Mouse (Mus musculus): Measurements from ENCODE around the gene Prrg4. TPM values are rescaled to one million over a fixed set of nuclear protein-coding genes. Genes with fewer than 3 reads are reported as not detected.
"Not testable (repeated sequence)": the region's sequence is repeated elsewhere in the genome, so short reads cannot be mapped to it uniquely, and the experiment has no call there.

The Prrg4 gene
- polyA plus RNA-seq, 1 experiment, result not detected

DNA sequence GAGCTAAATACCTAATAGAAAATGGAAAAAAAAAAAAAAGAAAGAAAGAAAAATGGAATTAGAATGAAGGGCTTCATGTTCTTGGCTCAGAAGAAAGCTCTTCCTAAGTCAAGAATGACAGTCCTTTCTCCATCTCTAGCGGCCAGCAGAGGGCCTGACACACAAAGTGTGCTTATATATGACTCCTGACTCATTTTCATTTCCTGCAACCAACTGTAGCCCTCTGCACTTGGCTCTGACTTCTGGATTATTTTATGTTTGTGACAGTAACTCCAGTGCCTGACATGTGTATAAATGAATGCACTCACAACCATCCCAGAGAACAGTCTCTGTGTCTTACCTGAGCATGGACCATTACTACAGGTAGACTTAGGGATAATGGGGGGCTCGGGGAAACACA, 2.0 kb downstream of the Prrg4 start:
- Histone ChIP-seq H3K4me3 (replicated peaks) (no peak overlapping the region), H3K9me3 (ENCODE audit: control insufficient read depth, low read length) (no peaks in the 10 kb centered on the region; the same call in 1 of the 2 replicates), H3K36me3 (ENCODE audit: control insufficient read depth) (no peaks in the 10 kb centered on the region), H3K4me1 (ENCODE audit: control insufficient read depth) (peaks cover 6% of the 10 kb centered on the region), H3K27me3 (ENCODE audit: control insufficient read depth) (peaks cover 48% of the 10 kb centered on the region)
- TF ChIP-seq GATA1 (IDR thresholded peaks at IDR 0.05; ENCODE audit: low read length) (no peak), TAL1 (IDR thresholded peaks at IDR 0.05; ENCODE audit: low read length) (no peak)

- Histone ChIP-seq H3K36me3 (ENCODE audit: control insufficient read depth) (no peaks in the 10 kb centered on the region), H3K27me3 (ENCODE audit: control insufficient read depth) (peaks cover 44% of the 10 kb centered on the region), H3K9me3 (ENCODE audit: control insufficient read depth, low read length) (no peaks in the 10 kb centered on the region; the same call in 1 of the 2 replicates), H3K4me3 (replicated peaks) (no peak overlapping the region), H3K4me1 (ENCODE audit: control insufficient read depth) (peaks cover 6% of the 10 kb centered on the region)
- TF ChIP-seq TAL1 (IDR thresholded peaks at IDR 0.05; ENCODE audit: low read length) (no peak), GATA1 (IDR thresholded peaks at IDR 0.05; ENCODE audit: low read length) (no peak)
Observed at GRCm38 (mm10) chr2:104846638-104847414, 2.9 kb downstream of the Prrg4 start.

- H3K36me3 ChIP-seq (ENCODE audit: control insufficient read depth), result no peaks in the 10 kb centered on the region
- TF ChIP-seq GATA1 (IDR thresholded peaks at IDR 0.05; ENCODE audit: low read length), result no peak
- no peak for TF ChIP-seq TAL1 (IDR thresholded peaks at IDR 0.05; ENCODE audit: low read length)
- no peaks in the 10 kb centered on the region for H3K9me3 ChIP-seq (ENCODE audit: control insufficient read depth, low read length)
- peaks cover 2% of the 10 kb centered on the region; the same call in 1 of the 2 replicates for H3K27me3 ChIP-seq (ENCODE audit: control insufficient read depth)
- no peak overlapping the region for H3K4me3 ChIP-seq (replicated peaks)
- H3K4me1 ChIP-seq (ENCODE audit: control insufficient read depth), result no peaks in the 10 kb centered on the region
Observed at GRCm38 (mm10) chr2:104842559-104842958, 7.1 kb downstream of the Prrg4 start.

DNA sequence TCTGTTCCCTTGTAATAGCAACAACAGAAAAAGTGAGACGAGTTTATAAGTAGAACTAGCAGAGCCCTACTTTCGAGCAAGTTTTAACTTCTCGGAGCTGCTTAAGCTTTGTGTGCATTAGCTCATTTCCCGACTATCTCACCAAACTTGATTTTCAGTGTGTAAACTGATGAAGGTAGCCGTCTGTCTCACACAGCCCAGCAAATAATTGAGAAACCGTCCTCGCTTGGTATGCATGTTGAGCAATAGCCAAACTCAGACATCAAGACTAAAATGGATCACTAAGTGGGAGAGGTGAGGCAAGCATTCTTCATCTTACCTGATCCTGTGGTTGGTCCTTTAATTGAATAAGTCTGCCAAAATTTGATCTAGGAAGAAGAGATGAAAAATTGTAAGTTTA, 7.9 kb downstream of the Prrg4 start:
- Histone ChIP-seq H3K36me3 (ENCODE audit: control insufficient read depth) (no peaks in the 10 kb centered on the region), H3K4me3 (replicated peaks) (no peak overlapping the region), H3K4me1 (ENCODE audit: control insufficient read depth) (no peaks in the 10 kb centered on the region), H3K9me3 (ENCODE audit: control insufficient read depth, low read length) (no peaks in the 10 kb centered on the region), H3K27me3 (ENCODE audit: control insufficient read depth) (no peaks in the 10 kb centered on the region)
- TF ChIP-seq GATA1 (IDR thresholded peaks at IDR 0.05; ENCODE audit: low read length) (no peak), TAL1 (IDR thresholded peaks at IDR 0.05; ENCODE audit: low read length) (no peak)

DNA sequence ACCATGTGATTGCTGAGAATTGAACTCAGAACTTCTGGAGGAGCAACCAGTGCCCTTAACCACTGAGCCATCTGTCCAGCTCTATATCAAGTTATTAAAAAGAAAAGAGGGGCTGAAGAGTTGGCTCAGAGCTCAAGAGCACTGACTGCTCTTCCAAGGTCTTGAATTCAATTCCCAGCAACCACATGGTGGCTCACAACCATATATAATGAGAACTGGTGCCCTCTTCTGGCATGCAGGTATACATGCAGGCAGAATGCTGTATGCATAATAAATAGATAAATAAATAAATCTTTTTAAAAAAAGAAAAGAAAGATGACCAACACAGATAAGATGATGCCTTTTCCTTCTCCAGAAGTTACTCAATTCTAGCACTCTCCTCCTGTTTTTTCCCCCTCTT, 8.7 kb downstream of the Prrg4 start:
- Histone ChIP-seq H3K4me3 (replicated peaks) (no peak overlapping the region), H3K9me3 (ENCODE audit: control insufficient read depth, low read length) (no peaks in the 10 kb centered on the region), H3K36me3 (ENCODE audit: control insufficient read depth) (no peaks in the 10 kb centered on the region), H3K4me1 (ENCODE audit: control insufficient read depth) (no peaks in the 10 kb centered on the region), H3K27me3 (ENCODE audit: control insufficient read depth) (no peaks in the 10 kb centered on the region)
- TF ChIP-seq GATA1 (IDR thresholded peaks at IDR 0.05; ENCODE audit: low read length), result no peak
- TF ChIP-seq TAL1 (IDR thresholded peaks at IDR 0.05; ENCODE audit: low read length), result no peak

DNA sequence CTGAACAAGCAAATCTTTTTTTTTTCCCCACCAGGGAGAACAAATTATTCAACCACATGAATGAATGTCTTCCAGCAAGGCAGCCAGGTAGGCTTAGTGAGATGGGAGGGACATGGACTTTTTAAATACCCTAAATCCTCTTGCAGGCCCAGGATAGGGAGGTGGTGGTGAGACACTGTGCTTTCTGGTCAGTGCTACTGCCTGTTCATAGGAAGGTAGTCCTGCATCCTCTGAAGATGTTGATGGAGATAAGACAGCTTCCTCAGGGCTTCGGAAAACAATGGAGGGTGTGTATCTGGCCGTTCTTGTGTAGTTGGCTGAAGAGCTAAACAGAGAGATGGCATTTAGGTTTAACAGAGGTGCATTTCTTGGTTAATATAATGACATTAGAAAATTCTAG, 17.2 kb downstream of the Prrg4 start:
- no peak overlapping the region for H3K4me3 ChIP-seq (replicated peaks)
- H3K9me3 ChIP-seq (ENCODE audit: control insufficient read depth, low read length), result no peaks in the 10 kb centered on the region
- no peaks in the 10 kb centered on the region for H3K36me3 ChIP-seq (ENCODE audit: control insufficient read depth)
- no peaks in the 10 kb centered on the region for H3K27me3 ChIP-seq (ENCODE audit: control insufficient read depth)
- no peak for TF ChIP-seq GATA1 (IDR thresholded peaks at IDR 0.05; ENCODE audit: low read length)
- no peak for TF ChIP-seq TAL1 (IDR thresholded peaks at IDR 0.05; ENCODE audit: low read length)
- no peaks in the 10 kb centered on the region for H3K4me1 ChIP-seq (ENCODE audit: control insufficient read depth)

GRCm38 (mm10) chr2:104826191-104826590, 23.5 kb downstream of the Prrg4 start:
- Histone ChIP-seq H3K9me3 (ENCODE audit: control insufficient read depth, low read length) (no peaks in the 10 kb centered on the region), H3K36me3 (ENCODE audit: control insufficient read depth) (no peaks in the 10 kb centered on the region), H3K4me3 (replicated peaks) (no peak overlapping the region), H3K27me3 (ENCODE audit: control insufficient read depth) (no peaks in the 10 kb centered on the region), H3K4me1 (ENCODE audit: control insufficient read depth) (no peaks in the 10 kb centered on the region)
- TF ChIP-seq TAL1 (IDR thresholded peaks at IDR 0.05; ENCODE audit: low read length) (no peak), GATA1 (IDR thresholded peaks at IDR 0.05; ENCODE audit: low read length) (no peak)

GRCm38 (mm10) chr2:104818763-104819162, 30.9 kb downstream of the Prrg4 start:
- H3K36me3 ChIP-seq (ENCODE audit: control insufficient read depth); H3K9me3 ChIP-seq (ENCODE audit: control insufficient read depth, low read length); H3K4me3 ChIP-seq (replicated peaks): not testable (repeated sequence)
- Histone ChIP-seq H3K4me1 (ENCODE audit: control insufficient read depth) (peaks cover 34% of the 10 kb centered on the region), H3K27me3 (ENCODE audit: control insufficient read depth) (peaks cover 14% of the 10 kb centered on the region)

DNA sequence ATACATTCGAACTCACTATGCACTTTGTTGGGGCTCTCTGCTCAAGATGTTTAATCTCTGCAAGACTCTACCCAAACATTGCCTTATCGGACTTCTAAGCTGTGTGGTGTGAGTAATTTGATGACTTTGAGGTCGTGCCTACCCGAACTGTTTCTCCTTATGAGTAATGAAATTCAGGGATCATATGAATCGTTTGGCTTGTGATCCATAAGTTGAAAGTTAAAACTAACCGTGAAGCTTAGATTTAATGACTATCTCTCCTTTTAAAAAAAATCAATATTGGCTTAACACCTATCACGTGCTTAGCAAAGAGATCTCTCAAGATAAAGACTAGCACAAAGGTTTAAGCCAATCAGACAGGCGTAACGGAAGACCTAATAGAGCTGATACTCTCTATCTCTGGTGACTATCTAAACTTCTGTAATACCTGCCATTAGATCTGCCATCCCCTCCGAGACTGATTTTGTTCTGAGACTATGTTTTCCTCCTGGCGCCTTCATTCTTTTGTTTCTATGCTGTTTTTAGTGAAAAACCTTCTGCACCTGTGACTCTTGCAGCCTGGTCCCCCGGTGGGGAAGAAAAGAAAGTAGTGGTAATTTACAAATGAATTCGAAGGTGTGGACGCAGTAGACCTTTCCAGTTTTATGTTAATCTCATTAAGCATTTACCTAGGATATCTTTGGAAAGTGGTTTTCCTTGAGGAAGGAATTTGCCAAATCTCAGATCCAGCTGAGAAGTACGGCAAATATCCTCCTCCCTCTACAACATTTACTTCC, 31.9 kb downstream of the Prrg4 start:
- H3K27me3 ChIP-seq (ENCODE audit: control insufficient read depth), result peaks cover 14% of the 10 kb centered on the region
- no peaks in the 10 kb centered on the region for H3K36me3 ChIP-seq (ENCODE audit: control insufficient read depth)
- peaks cover 34% of the 10 kb centered on the region for H3K4me1 ChIP-seq (ENCODE audit: control insufficient read depth)
- no peaks in the 10 kb centered on the region for H3K9me3 ChIP-seq (ENCODE audit: control insufficient read depth, low read length)
- peak overlapping the region; percentile 80 for H3K4me3 ChIP-seq (replicated peaks)
- TF ChIP-seq TAL1 (IDR thresholded peaks at IDR 0.05; ENCODE audit: low read length), result no peak
- no peak for TF ChIP-seq GATA1 (IDR thresholded peaks at IDR 0.05; ENCODE audit: low read length)
